Mouse (Mus musculus): ENCODE data around the gene Hspbp1.
A peak's percentile ranks its signal among the peaks of the same experiment; 100 is the strongest.

Hspbp1 gene

DNA sequence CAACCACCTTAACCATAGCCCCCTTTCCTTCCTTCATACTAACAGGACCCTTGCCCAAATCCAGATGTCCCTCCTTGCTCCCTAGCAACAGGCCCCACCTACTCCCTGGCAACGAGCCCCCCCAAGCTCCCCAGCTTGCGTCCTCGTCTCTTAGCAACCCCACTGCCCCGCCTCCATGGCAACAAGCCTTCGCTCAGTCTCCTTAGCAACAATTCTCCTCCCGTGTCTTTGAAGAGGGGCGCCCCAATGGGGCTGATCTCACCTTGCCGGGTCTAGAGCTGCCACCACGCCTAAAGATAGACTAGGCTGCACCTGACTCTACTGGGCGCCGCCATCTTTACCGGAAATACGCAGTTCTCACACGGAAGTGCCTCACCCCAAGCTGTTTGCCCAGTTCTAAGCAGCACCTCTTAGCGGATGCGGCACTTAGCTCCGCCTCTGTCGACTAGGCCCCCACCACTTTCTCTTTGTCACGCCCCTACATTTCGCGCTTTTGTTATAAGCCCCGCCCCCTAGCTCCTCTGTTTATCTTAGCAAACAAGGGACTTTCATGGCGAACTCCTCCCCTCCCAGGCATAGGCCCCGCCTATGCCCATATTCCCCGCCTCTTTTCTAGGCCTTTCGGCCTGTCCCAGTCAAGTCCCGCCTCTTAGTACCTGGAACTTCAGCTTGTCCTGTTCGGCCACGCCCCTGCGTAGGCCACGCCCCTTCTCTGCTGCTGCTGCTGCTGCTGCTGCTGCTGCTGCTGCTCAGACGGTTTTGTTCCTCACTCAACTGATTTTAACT, at the start of gene Hspbp1:
Hspbp1 (minus strand) TSS at position 437 of the 786 bp plus-strand sequence.
- peak; percentile 91 for DNase-seq (ENCODE audit: low read depth, low spot score)

DNA sequence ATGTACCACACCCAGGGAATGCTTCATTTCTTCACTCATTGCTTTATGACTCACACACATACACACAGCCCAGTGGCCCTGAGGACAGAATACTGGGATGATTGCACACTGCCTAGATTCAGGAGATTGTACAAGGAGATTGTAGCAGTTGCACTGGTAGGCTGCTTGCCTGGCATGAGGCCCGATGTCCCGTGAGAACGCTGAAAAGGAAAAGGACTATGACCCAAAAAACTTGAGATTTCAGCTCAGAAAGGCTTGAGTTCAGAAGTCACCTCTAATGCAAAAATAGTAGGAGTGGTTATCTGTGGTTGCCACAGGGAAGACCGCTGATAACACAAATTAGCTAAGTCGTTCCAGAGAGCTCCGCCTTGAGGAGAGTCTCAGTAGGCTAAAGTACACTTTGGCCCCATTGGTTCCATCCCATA, 48.1 kb upstream of the Hspbp1 start:
- DNase-seq (ENCODE audit: low read depth, low spot score), result no peak

DNA sequence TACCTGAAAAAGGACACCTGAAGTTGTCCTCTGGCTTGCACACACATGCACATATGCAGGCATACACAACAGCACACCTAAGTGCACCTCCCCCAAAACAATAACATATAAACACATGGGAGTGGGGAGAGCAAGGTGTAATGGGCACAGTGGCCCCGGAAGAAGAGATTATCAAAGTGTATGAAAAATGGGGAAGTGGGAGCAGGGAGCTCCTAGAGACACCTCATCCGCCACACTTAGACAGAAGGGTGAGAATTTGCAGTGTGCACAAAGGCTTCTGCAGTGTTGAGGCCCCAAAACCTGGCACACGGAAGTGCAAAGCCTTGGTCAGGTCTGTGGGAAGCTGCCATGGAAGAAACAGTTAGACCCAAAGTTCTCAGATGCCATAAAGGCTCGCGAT, 46.2 kb upstream of the Hspbp1 start:
- DNase-seq (ENCODE audit: low read depth, low spot score), result no peak

DNA sequence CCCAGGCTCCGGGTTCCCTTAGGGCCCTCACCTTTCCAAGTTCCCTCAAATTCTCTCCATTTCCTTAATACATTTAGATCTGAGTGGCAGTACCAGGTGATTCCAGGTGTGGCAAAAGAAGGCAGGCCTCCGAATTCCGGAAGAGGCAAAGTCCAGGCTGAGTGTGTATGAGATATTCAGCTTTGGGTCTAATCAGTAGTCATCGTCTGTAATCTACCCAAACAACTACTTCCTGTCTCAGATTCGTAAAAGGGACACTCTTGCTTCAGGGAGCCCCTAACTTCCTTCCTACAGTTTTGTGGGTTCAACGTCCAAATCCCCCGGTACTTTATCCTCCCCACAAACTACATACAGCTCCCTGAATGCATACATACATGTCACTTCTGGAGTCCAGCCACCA, 40.3 kb upstream of the Hspbp1 start, which contains the start of gene Tmem150b:
Tmem150b (minus strand) TSS at position 81 of the 400 bp plus-strand sequence.
- no peak for DNase-seq (ENCODE audit: low read depth, low spot score)

DNA sequence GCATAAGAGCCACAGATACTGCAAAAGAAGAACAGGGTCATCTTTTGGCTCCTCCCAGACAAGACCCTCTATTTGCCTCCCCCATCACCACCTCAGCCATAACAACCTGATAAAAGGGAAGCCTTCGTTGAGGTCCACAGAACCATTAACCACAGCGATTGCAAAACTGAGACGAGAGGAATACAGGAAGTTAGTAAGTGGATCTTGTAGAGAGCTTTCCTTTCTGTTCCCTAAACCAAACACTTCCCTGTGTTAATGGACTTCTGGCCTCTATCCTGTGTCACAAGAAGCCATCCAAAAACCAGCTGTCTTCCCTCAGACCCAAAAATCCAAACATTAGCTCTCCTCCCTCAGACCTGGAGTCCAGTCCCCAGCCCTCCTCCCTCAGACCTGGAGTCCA, 39.5 kb upstream of the Hspbp1 start:
- no peak for DNase-seq (ENCODE audit: low read depth, low spot score)

DNA sequence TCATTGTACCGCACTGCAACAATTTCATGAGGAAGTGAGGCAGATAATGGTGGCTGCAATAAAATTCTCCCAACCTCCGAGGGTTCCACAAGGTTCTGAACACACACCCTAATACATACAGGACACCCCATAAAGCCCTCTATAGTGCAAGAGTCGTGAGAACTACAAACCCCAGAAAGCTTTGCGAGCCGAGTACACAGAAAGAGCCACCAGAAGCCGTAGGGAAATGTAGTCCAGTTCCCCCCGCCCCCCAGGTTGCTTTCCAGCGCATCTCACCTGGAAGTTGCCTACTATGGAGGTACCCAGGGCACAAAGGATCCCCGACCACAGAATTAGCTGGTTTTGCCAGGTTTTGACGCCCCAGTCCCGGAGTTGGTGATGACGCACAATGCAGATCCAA, 38.6 kb upstream of the Hspbp1 start:
- no peak for DNase-seq (ENCODE audit: low read depth, low spot score)

DNA sequence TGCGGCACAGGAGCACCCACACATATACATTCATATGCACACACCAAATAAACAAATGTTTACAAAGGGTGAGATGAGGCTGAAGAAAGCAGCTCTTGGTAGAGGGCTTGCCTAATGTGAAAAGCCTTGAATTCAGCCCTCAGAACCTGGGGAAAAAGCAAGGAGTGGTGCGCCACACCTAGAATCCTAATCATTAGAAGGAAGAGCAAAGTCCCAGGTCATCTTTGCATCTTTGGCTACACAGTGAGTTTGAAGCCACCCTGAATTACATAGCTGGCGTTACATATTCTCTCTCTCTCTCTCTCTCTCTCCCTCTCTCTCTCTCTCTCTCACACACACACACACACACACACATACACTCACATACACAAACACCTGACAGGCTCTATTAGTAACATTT, 34.4 kb upstream of the Hspbp1 start:
- DNase-seq (ENCODE audit: low read depth, low spot score), result no peak

DNA sequence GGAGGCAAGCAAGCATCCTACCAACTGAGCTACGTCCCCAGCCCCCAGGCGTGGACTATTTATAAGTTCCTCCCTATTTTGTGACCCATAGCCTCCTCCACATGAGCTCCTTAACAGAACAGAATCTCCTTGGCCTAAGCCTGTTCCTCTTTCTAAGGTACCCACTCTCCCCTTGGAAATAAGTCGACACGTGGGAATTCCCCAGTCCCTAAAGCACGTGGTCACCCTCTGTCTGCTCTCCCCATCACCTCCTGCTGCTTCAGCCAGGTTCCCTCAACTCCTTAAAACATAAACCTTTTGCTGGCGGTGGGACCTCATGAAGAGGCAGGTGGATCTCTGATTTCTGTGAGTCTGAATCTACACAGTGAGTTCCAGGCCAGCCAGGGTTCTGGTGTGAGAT, 32.1 kb upstream of the Hspbp1 start:
- DNase-seq (ENCODE audit: low read depth, low spot score), result no peak

DNA sequence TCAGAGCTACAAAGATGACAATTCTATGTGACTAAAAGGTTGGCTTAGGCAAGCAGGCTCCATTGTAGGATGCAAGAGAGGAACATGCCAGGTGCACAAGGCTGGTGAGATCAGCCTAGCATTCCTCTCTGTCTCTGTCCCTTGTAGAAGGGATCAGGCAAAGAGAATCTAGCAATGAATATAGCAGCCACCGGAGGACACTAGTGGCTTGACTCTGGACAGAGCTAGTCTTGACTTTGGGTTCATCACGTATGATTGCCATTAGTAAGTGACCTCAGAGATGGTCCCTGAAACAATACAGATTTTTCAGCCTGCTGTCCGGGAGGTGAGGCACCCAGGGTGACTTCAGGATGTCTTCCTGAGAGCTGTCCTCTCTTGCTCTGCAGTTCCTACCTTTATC, 27.7 kb upstream of the Hspbp1 start:
- no peak for DNase-seq (ENCODE audit: low read depth, low spot score)

DNA sequence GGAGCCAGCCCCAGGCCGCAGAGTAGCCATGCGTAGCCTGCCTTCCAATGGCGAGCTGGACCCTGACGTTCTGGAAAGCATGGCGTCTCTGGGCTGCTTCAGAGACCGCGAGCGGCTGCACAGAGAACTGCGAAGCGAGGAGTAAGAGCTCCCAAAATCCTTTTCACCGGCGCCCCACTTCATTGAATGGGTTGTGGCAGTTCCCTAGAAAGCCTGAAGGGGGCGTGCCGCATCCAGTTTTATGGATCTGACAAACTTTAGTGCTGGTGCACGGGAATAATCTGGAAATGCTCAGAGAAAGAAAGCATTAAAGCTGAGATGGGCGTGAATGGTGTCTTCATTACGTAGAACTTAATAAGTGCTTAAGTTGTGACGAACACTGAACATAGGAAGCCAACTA, 20.2 kb upstream of the Hspbp1 start:
- no peak for DNase-seq (ENCODE audit: low read depth, low spot score)

DNA sequence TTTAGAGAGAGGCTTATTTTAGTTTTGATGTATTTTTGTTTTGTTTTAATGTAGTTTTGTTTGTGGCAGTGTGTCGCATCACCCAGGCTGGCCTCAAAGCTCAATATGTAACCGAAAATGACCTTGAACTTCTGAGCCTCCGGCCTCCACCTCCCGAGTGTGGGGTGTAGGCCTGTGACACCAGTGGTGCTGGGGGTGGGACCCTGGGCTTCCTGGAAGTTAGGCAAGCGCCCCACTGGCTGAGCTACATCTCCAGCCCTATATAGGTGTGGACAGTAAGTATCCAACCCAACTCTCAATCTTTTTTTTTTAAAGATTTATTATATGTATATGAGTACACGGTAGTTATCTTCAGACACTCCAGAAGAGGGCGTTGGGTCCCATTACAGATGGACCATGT, 18.3 kb upstream of the Hspbp1 start:
- DNase-seq (ENCODE audit: low read depth, low spot score), result no peak

DNA sequence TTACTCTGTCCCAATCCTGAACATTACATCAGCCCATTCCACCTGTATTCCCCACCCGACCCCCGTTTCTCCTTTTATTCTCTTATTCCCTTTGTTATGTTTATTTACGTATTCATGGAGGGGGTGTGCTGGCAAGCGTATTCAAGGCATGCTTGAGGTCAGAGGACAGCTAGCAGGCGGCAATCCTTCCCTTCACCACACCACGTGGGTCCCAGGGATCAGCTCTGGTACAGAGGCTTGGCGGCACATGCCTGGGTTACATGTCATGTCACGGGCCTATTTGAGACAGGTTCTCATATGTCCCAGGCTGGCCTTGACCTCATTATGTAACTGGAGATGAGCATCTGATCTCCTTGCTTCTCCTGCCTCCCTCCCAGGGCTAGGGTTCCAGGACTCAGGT, 17.5 kb upstream of the Hspbp1 start:
- no peak for DNase-seq (ENCODE audit: low read depth, low spot score)

DNA sequence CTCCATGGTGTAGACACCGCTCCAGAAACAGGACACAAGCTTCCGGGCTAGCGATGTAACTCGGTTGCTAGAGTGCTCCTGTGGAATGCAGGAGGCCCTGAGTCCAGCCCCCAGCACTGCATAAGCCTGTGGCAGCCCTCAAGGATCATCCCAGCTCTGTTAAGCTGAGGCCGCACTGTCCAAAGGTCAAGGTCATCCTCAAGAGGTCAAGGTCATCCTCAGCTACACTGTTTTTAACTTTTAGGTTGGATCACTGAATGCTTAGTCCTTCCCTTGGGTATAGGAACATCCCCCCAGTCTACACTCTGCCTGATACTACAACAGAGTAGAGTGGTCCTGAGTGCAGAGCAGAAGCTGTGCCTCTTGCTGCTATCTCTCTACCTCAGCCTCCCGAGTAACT, 8.1 kb upstream of the Hspbp1 start:
- no peak for DNase-seq (ENCODE audit: low read depth, low spot score)

DNA sequence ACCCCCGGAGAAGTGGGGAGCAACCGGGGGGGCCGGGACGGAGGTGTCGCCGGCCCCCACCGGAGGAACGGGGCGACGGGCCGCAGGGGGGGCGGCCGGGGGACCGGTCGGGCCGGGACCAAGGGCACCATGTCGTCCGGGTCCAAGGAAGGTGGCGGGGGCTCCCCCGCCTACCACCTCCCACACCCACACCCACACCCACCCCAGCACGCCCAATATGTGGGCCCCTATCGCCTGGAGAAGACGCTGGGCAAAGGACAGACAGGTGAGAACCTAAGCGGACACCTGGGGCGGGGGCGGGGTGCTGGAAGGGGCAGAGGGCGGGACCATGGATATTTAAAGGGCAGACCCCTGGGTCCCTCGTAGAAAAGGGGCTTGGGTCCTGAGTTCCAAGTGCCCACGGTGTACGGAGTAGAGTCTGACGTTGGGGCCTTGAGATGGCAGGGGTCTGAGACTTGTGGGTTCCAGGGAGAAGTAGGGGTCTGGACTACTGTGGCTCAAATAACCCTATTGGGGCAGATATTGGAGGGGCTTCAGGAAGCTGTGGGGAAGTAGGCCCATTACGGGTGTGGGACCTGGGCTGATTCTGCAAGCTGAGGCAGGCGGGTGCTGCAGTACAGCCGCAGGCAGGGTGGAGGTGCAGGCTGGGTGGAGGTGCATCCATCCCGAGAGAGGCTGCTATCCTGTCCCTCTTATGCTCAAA, 6.2 kb upstream of the Hspbp1 start:
- no peak for DNase-seq (ENCODE audit: low read depth, low spot score)

DNA sequence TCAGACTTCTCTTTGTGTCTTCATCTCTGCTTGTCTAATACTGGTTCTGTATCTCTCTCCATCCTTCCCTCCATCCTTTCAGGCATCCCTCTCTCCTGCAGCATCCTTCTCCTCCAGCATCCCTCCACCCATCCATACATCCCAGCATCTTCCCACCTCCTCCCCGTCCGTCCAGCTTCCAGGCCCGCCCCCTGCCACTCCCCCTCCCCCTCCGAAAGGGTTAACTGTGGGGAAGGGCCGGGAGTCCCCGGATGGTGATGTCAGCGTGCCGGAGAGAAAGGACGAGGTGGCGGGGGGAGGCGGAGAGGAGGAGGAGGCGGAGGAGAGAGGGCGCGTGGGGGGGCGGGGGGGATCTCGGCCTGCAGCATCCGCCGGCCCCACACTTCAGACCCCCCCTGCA, 5.5 kb upstream of the Hspbp1 start, which contains the start of gene Brsk1:
Brsk1 (plus strand) TSS at position 218 of the 400 bp plus-strand sequence.
- peak; percentile 81 for DNase-seq (ENCODE audit: low read depth, low spot score)

DNA sequence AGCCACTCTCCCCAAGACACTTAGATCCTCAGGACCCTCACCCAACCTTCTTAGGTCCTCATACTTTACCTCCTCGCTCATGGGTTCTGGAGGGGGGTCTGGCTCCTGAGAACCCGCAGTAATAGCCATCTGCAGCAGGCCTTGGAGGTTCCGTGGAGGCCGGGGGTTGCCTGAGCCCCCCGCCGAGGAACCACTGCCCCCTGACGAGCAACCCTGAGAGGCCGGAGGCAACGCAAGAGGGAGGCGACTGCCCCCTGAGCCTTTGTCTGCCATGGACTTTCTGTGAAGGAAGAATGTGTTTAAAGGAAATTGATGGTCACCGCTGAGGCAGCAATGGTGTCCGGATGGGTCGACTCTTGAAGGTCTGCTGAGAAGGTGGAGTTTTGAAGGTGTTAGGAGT, 665 bp downstream of the Hspbp1 start:
- DNase-seq (ENCODE audit: low read depth, low spot score), result no peak

DNA sequence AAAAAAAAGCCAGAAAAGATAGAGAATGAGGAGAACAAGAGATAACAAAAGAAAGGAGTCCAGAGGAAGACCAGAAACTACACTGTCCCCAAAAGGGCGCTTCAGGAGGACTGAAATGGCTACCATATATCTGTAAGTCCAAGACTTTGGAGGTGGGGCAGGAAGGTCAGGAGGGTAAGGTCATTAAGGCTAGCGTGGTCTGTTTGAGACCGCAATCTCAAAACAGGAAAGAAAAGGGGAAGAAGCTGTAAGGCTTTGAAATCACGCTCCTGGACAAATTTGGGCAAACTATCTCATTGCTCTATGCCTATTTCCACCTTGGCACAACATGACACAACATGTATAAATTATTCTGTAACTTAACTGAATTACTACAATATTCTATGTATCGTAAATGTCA, 1.6 kb downstream of the Hspbp1 start:
- DNase-seq (ENCODE audit: low read depth, low spot score), result no peak

DNA sequence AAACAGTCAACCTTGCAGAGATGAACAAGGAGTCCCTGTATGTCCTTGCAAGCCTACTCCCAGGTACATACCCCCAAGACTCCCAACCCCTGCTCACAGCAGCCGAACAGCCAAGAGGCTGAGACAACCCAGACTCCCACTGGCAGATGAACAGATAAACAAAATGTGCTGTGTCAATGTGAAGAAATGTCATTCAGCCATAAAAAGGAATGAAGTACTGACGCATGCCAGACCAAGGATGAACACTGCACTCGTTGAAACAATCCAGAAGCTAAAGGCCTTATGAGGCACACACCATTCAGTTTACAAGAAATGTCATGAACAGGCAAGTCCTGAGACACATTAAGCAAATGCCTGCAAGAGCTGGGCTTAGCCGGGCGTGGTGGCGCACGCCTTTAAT, 9.7 kb downstream of the Hspbp1 start:
- DNase-seq (ENCODE audit: low read depth, low spot score), result no peak

DNA sequence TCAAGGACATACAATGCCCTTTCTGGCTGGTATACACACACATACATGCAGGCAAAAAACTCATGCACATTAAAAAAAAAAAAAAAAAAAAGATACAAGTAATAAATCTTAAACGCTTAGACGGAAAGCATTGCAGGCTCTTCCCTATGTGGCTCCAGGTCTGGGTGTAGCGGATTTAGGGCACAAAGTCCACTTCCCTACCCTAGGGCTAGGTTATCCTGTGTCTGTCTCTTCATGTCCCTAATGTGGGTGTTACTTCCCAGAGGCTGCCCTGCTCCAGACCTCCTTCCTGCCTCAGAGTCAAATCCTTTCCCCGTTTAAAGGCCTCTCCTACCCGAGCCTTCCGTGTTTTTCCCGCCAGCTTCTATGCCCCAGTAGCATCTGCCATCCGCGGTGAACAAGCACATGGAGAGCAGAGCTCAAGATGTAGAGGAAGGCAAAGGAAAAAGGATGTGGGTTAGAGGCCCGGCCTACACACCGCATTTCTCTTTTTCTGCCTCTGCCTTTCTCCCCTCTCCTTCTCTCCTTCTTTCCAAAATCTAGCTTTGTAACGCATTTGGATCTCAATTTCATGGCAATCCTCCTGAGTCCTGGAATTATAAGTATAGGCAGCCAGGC, 10.6 kb downstream of the Hspbp1 start:
- no peak for DNase-seq (ENCODE audit: low read depth, low spot score)

DNA sequence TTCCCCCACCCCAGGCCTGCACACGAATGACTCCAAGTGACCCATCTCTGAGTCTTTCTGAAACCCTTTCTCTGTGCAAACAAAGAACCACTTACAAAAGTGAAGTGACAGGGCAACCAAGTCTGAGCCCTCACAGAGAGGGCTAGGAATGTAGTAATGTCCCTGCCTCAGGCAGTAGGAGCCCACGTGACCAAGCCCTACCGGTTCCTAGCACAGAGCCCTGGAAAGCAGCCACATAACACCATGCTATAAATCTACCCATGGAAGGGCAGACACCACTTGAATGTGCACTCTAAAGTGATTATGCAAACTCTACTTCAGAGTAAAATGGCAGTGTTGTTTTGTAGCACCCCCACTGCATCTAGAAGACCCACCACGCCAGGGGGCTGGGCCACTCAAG, 12.9 kb downstream of the Hspbp1 start:
- no peak for DNase-seq (ENCODE audit: low read depth, low spot score)

DNA sequence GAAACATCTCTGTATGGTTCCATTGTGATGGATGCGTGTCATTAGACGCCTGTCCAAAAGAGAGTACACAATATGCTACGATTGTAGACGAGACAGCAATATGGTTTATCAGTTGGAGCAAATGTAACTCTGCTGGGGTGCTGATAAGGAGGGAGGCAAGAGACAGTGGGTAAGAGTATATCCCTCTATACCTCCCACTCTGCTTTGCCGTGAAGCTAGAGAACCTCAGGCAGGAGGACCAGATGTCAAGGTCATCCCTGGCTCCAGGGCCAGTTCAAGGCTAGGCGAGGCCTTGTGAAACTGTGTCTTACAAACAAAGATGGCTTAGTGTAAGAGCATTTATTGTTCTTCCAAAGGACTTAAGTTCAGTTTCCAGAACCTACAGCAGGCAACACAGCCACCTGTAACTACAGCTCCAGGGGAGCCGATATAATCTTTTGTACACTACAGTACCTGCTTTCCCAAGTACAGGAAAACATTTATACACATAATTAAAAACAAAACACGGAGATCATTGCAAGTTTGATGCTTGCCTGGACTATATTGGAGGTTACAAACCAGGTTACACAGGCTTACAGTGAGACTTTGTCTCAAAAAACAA, 14.1 kb downstream of the Hspbp1 start:
- DNase-seq (ENCODE audit: low read depth, low spot score), result no peak

DNA sequence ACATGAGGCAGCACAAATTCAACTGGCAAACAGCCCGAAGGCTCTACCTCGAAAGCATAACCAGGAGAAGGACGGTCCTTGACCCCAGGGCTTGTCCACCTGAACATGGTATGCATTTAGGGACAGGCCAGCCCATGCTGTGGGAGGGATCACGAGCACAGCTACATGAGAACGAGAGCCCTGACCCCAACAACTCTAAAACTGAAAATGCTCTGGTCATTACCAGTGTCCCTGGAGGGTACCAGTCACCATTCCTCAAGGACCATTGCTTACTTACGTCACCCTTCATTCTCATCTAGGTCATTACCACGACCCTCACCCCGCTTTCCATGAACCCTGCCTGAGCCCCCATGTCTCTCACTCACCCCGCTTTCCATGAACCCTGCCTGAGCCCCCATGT, 15.7 kb downstream of the Hspbp1 start:
- DNase-seq (ENCODE audit: low read depth, low spot score), result no peak

All from retina, postnatal 7 days (tissue).